ENCODE assay signal across 9 mouse cellular contexts in genomic region chr2:68382394-68383059, GRCm38 (mm10).
DNase-seq lines count a peak whose midpoint lies in the region; ATAC-seq and TF ChIP-seq lines count a peak whose summit lies in the region.
"Had no signal": no experiment of that assay in that cellular context is flagged by ENCODE, and none has a peak within 500 bp of the region (broad histone marks: within the 10 kb centered on the region; RNA-seq: fewer than 3 reads in every experiment).

No protein-coding gene starts in this region.

- ATAC-seq in limb, embryonic 15.5 days (ENCODE audit: insufficient number of reproducible peaks, low FRiP score, low TSS enrichment, low read depth) = peak; percentile 11; the same call in 1 of the 2 replicates
- peak; percentile 82 for ATAC-seq in megakaryocyte progenitor cell, adult 5-6 weeks (replicated peaks; ENCODE audit: poor library complexity)
- ATAC-seq in neural tube, embryonic 15.5 days (ENCODE audit: low FRiP score) = no peak
- no peak for ATAC-seq in midbrain, postnatal 0 days (ENCODE audit: low FRiP score)

- peak overlapping the region; percentile 70 for H3K27ac ChIP-seq in spleen, adult 2 months (ENCODE audit: insufficient read depth, low read length)
- no peak overlapping the region for H3K27ac ChIP-seq in limb, embryonic 15.5 days
- no peak overlapping the region for H3K27ac ChIP-seq in neural tube, embryonic 15.5 days (replicated peaks)
- no peak overlapping the region for H3K27ac ChIP-seq in midbrain, postnatal 0 days (ENCODE audit: low read depth, low read length)

- peak; percentile 17 to 24 for DNase-seq in spleen, adult 2 months (ENCODE audit: low read depth in 1 of 2, low spot score in 2 of 2)
- no peak for DNase-seq in spleen, adult 12 weeks (ENCODE audit: low spot score)
- DNase-seq in embryo, embryonic 10.5 days (ENCODE audit: low spot score) = no peak
- DNase-seq in midbrain, postnatal 0 days (ENCODE audit: low spot score) = no peak
- DNase-seq: cerebellum, postnatal 14 days; gastrocnemius, postnatal 36 days had no signal

- TF ChIP-seq POLR2A in spleen, adult 2 months (IDR thresholded peaks at IDR 0.05; ENCODE audit: low read depth, low read length) = no peak

- no peaks in the 10 kb centered on the region for H3K36me3 ChIP-seq in spleen, adult 2 months (ENCODE audit: control insufficient read depth, insufficient read depth, low read length)
- no peaks in the 10 kb centered on the region; the same call in 1 of the 2 replicates for H3K36me3 ChIP-seq in limb, embryonic 15.5 days
- no peaks in the 10 kb centered on the region; the same call in 1 of the 2 replicates for H3K36me3 ChIP-seq in neural tube, embryonic 15.5 days
- H3K36me3 ChIP-seq in midbrain, postnatal 0 days (ENCODE audit: insufficient read depth, low read length) = no peaks in the 10 kb centered on the region; the same call in 1 of the 2 replicates

- no peak overlapping the region for H3K9ac ChIP-seq in limb, embryonic 15.5 days
- no peak overlapping the region for H3K9ac ChIP-seq in neural tube, embryonic 15.5 days (replicated peaks)
- no peak overlapping the region for H3K9ac ChIP-seq in midbrain, postnatal 0 days (replicated peaks; ENCODE audit: low read length, poor library complexity, severe bottlenecking)

- no peak overlapping the region for H3K4me2 ChIP-seq in limb, embryonic 15.5 days
- H3K4me2 ChIP-seq in neural tube, embryonic 15.5 days = no peak overlapping the region
- no peak overlapping the region for H3K4me2 ChIP-seq in midbrain, postnatal 0 days (ENCODE audit: low read depth, low read length, poor library complexity, severe bottlenecking)

- H3K9me3 ChIP-seq in limb, embryonic 15.5 days = no peaks in the 10 kb centered on the region
- no peaks in the 10 kb centered on the region for H3K9me3 ChIP-seq in neural tube, embryonic 15.5 days (replicated peaks)
- no peaks in the 10 kb centered on the region for H3K9me3 ChIP-seq in midbrain, postnatal 0 days (ENCODE audit: low read length)

- peaks cover 12% of the 10 kb centered on the region for H3K4me1 ChIP-seq in spleen, adult 2 months (ENCODE audit: control insufficient read depth, insufficient read depth, insufficient read length)
- peaks cover 8% of the 10 kb centered on the region; the same call in 1 of the 2 replicates for H3K4me1 ChIP-seq in limb, embryonic 15.5 days
- peaks cover 8% of the 10 kb centered on the region for H3K4me1 ChIP-seq in neural tube, embryonic 15.5 days
- no peaks in the 10 kb centered on the region for H3K4me1 ChIP-seq in midbrain, postnatal 0 days (ENCODE audit: insufficient read depth, low read length)

- TF ChIP-seq CTCF in spleen, adult 2 months (IDR thresholded peaks at IDR 0.05; ENCODE audit: extremely low read depth, insufficient read depth, insufficient read length, insufficient replicate concordance) = no peak
- no peak for TF ChIP-seq CTCF in midbrain, postnatal 0 days (IDR thresholded peaks at IDR 0.05)

- no peak overlapping the region for H3K4me3 ChIP-seq in spleen, adult 2 months (ENCODE audit: extremely low read depth, insufficient read depth, insufficient read length)
- no peak overlapping the region for H3K4me3 ChIP-seq in limb, embryonic 15.5 days
- no peak overlapping the region for H3K4me3 ChIP-seq in neural tube, embryonic 15.5 days (replicated peaks)
- H3K4me3 ChIP-seq in midbrain, postnatal 0 days (ENCODE audit: low read depth, low read length) = no peak overlapping the region

- 24% methylated on average over 11 of the region's 11 CpGs for WGBS in spleen, adult 2 months
- WGBS in limb, embryonic 15.5 days = 57% methylated on average over 11 of the region's 11 CpGs
- WGBS in neural tube, embryonic 15.5 days = 59% methylated on average over 11 of the region's 11 CpGs
- 85% methylated on average over 11 of the region's 11 CpGs for WGBS in midbrain, postnatal 0 days

- H3K27me3 ChIP-seq in spleen, adult 2 months (ENCODE audit: control insufficient read depth, insufficient read depth, low read length) = no peaks in the 10 kb centered on the region
- H3K27me3 ChIP-seq in limb, embryonic 15.5 days = no peaks in the 10 kb centered on the region
- H3K27me3 ChIP-seq in neural tube, embryonic 15.5 days (replicated peaks) = no peaks in the 10 kb centered on the region
- no peaks in the 10 kb centered on the region for H3K27me3 ChIP-seq in midbrain, postnatal 0 days (ENCODE audit: insufficient read depth, low read length)

Comparison
In these comparisons a context has a peak if more than half of its experiments do, and no peak if none do; other contexts are left out.
1. DNase-seq: peak in spleen, adult 2 months (2 of 2); none in spleen, adult 12 weeks (single experiment), embryo, embryonic 10.5 days (single experiment) and midbrain, postnatal 0 days (single experiment).
2. ATAC-seq: peak in limb, embryonic 15.5 days (single experiment) and megakaryocyte progenitor cell, adult 5-6 weeks (single experiment); none in neural tube, embryonic 15.5 days (single experiment) and midbrain, postnatal 0 days (single experiment).